Mouse (Mus musculus): ENCODE measurements around the gene Unc79. TPM values are rescaled to one million over a fixed set of nuclear protein-coding genes. Genes with fewer than 3 reads are reported as not detected.

The Unc79 gene
- total RNA-seq, 2 experiments from 2014 or later = 0.15 to 0.26 TPM

- no peak for DNase-seq (ENCODE audit: low spot score in 2 of 2)
These were observed 173.3 kb downstream of the Unc79 start for GRCm38 (mm10) chr12:103121928-103122327.

- no peak for DNase-seq (ENCODE audit: low spot score in 2 of 2)
These were observed 175.2 kb downstream of the Unc79 start for GRCm38 (mm10) chr12:103123861-103124260.

- no peak for DNase-seq (ENCODE audit: low spot score in 2 of 2)
These were observed 180.3 kb downstream of the Unc79 start for GRCm38 (mm10) chr12:103128914-103129313.

GRCm38 (mm10) chr12:103129395-103130248 lies 181.0 kb downstream of the Unc79 start:
- no peak for DNase-seq (ENCODE audit: low spot score in 2 of 2)

- DNase-seq (ENCODE audit: low spot score in 2 of 2) = no peak
These were observed 182.8 kb downstream of the Unc79 start for GRCm38 (mm10) chr12:103131419-103131818.

- peak in 1 of 2 experiments; percentile 27 for DNase-seq (ENCODE audit: low spot score in 2 of 2)
These were observed 193.9 kb downstream of the Unc79 start for GRCm38 (mm10) chr12:103142550-103143010.

DNA sequence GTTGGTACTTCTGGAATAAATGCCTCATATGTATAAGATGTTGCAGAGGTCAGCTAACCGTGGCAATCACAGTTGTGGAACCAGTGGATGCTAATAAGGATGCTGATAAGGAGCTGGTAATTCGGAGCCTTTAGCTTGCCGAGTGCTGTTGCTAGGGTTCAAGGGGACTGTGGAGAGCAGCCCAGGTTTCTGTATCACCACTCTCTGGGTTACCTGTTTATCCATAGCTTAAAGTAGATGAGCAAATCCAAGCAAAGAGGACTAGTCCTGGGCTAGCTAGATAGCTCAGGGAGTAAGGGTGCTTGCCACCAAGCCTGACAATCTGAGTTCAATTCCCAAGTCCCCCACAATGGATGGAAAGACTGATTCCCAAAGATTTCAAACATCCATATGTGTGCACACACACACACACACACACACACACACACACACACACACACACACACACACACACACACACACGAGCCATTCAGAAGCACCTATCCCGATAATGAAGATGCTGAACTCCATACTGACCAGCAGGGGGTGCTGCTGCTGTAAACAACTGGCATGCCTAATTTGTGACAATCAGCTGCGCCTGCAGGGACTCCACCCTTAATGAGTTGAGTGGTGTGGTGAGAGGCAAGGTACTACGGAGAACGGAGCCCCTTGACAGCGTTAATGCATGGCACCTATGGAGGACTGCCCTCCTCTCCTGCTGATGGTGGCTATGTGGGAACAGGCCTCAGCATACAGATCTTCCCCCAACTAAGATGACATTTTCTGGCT lies 195.3 kb downstream of the Unc79 start:
- DNase-seq (ENCODE audit: low spot score in 2 of 2) = peak in 1 of 2 experiments; percentile 44

- no peak for DNase-seq (ENCODE audit: low spot score in 2 of 2)
These were observed 201.6 kb downstream of the Unc79 start for GRCm38 (mm10) chr12:103150247-103150646.

GRCm38 (mm10) chr12:103154927-103155326 lies 206.3 kb downstream of the Unc79 start:
- no peak for DNase-seq (ENCODE audit: low spot score in 2 of 2)

GRCm38 (mm10) chr12:103155406-103155805 lies 206.7 kb downstream of the Unc79 start:
- no peak for DNase-seq (ENCODE audit: low spot score in 2 of 2)

- DNase-seq (ENCODE audit: low spot score in 2 of 2) = no peak
These were observed 208.7 kb downstream of the Unc79 start for GRCm38 (mm10) chr12:103157129-103157910.

- no peak for DNase-seq (ENCODE audit: low spot score in 2 of 2)
These were observed 210.4 kb downstream of the Unc79 start for GRCm38 (mm10) chr12:103159016-103159415.

- no peak for DNase-seq (ENCODE audit: low spot score in 2 of 2)
These were observed 212.1 kb downstream of the Unc79 start for GRCm38 (mm10) chr12:103160721-103161120.

GRCm38 (mm10) chr12:103163596-103163995 lies 214.9 kb downstream of the Unc79 start:
- no peak for DNase-seq (ENCODE audit: low spot score in 2 of 2)

DNA sequence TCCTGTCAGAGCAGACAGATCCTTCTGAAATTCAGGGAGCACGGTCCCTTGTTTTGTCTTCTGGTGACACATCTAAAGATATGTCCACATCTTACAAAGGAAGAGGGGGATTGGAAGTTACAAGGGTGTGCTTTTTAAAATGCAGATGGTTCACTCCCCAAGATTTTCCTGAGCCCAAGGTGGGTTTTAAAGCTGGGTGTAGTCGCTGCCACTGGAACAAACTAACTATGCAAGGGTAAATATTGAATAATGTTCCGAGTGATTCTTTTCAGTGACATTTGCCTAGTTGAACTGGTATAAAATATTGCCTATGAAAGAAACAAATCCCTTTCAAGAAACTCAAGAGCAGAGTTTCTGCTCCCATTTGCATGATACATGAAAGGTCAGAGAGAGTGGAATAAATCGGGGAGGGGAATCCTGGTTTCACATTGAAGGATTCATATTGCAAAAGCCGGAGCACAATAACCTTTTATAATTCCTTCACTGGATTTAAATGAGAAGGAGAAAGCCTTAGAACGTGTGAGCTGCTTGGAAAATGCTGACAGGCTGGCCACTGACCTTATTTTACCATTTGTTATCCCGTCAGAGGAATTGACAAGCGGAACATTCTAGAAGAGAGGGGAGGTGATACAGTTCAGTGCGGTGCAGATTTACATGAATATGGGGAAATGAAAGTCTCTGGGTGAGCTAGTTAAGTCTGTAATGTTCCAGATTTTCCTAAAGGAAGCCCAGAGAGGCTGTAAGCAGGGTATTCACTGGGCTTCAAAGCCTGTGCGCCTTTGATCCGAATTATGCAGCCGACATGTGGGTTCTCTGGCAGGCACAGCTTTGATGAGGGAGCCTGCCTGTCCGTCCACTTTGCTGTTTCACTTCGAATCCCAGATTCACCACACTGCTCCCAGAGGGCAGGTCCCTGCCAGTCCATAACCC lies 215.7 kb downstream of the Unc79 start:
- no peak for DNase-seq (ENCODE audit: low spot score in 2 of 2)

GRCm38 (mm10) chr12:103168892-103169291 lies 220.2 kb downstream of the Unc79 start:
- no peak for DNase-seq (ENCODE audit: low spot score in 2 of 2)

DNA sequence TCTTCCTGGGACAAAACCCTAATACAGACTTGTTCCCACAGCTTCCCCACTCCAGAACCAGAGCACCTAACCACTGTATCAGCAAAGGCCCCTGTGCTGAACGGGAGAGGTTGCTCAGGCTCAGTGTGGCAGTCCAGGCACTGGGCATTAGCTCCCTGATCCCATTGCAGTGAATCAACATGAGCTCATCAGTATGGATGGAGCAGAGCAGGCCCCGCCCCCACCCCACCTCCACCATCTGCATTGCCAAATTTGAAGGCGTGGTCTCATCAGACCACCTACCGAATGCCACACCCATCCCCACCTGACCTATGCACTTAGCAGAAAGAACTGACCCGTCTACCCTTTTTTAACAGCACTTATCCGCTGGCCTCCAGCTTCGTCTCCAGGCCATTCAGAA lies 234.4 kb downstream of the Unc79 start:
- no peak for DNase-seq (ENCODE audit: low spot score in 2 of 2)

DNA sequence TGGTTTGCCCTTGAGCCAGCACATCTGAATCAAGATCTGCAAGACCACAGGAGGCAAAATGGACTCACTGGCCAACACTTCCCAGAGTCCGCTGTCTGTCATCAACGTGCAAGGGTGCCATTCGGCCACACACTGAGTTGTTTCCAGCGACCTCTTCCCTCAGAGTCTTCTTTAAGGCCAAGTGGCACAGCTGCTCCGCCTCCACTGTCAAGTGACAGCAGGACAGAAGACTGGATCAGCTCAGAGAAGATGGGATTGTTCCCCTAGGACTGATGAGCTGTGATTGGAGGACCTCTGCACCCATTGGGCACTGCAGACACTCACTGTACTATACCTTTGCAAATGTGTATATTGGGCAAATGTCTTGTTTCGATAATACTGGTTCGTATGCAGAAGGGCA lies 238.4 kb downstream of the Unc79 start:
- DNase-seq (ENCODE audit: low spot score in 2 of 2) = no peak

GRCm38 (mm10) chr12:103188223-103188622 lies 239.6 kb downstream of the Unc79 start:
- DNase-seq (ENCODE audit: low spot score in 2 of 2) = no peak

DNA sequence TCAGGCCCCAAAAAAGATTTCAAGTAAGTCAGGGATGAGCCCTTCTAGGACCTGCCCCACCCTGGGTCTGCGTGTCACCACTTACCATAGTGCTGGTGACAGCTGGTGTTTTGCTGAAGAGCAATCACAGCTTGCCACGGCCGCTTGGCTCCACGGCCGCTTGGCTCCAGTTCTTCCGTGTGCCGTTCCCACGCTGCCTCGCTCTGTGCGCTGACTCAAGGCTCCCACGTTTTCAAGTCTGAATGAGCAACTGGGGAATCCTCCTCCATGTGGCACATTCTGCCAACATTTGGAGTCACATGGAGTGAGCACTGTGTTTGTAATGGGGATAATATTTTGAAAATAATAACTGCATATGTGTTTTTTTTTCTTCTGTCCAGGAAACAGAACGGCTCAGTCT lies 241.1 kb downstream of the Unc79 start:
- no peak for DNase-seq (ENCODE audit: low spot score in 2 of 2)
